Mouse (Mus musculus) embryonic facial prominence, embryonic 11.5 days (tissue): ENCODE data around the gene Mlycd. TPM values are rescaled to one million over a fixed set of nuclear protein-coding genes. Genes with fewer than 3 reads are reported as not detected.
A peak's percentile ranks its signal among the peaks of the same experiment; 100 is the strongest.

ENCODE experiments used
- ATAC-seq: fragments of 200-750 bp; cut with Nextera tagmentation; replicated peaks from 2 replicates; pipeline ENCODE4 v1.8.0; 2017; ENCODE audit warnings: low read depth; ENCODE audit not compliant: insufficient number of reproducible peaks, low FRiP score, low TSS enrichment
- DNase-seq: peaks from one replicate; pipeline ENCODE4 v3.0.0-alpha.2; 2015; ENCODE audit warnings: low spot score
- H3K27ac ChIP-seq: fragments of 300-500 bp; sonication (generic); replicated peaks from 2 replicates; pipeline ENCODE4 v1.5.1; 2014; ENCODE audit warnings: mild to moderate bottlenecking, low read depth, low read length, control low read depth
- H3K27me3 ChIP-seq: fragments of 300-500 bp; sonication (generic); 2 replicates; pipeline ENCODE4 v1.6.1; 2014; ENCODE audit warnings: mild to moderate bottlenecking, low read length, moderate library complexity, mixed read lengths; ENCODE audit not compliant: control insufficient read depth, insufficient read depth
- H3K36me3 ChIP-seq: fragments of 300-500 bp; sonication (generic); replicated peaks from 2 replicates; pipeline ENCODE4 v1.6.1; 2014; ENCODE audit warnings: low read depth, mild to moderate bottlenecking, low read length, moderate library complexity, mixed read lengths; ENCODE audit not compliant: control insufficient read depth, insufficient read depth
- H3K4me1 ChIP-seq: fragments of 300-500 bp; sonication (generic); 2 replicates; pipeline ENCODE4 v1.6.1; 2014; ENCODE audit warnings: low read length, mixed read lengths; ENCODE audit not compliant: control insufficient read depth, insufficient read depth
- H3K4me2 ChIP-seq: fragments of 300-500 bp; sonication (generic); 2 replicates; pipeline ENCODE4 v1.6.1; 2014; ENCODE audit warnings: low read depth, mild to moderate bottlenecking, control low read depth, low read length, moderate library complexity
- H3K4me3 ChIP-seq: fragments of 300-500 bp; sonication (generic); 2 replicates; pipeline ENCODE4 v1.5.1; 2014; ENCODE audit warnings: low read depth, low read length, control low read depth
- H3K9ac ChIP-seq: fragments of 300-500 bp; sonication (generic); replicated peaks from 2 replicates; pipeline ENCODE4 v1.6.1; 2014; ENCODE audit warnings: mild to moderate bottlenecking, control low read depth, low read length
- H3K9me3 ChIP-seq: fragments of 300-500 bp; sonication (generic); replicated peaks from 2 replicates; pipeline ENCODE4 v1.6.1; 2016; ENCODE audit warnings: mild to moderate bottlenecking, low read length, inconsistent platforms, mixed read lengths; ENCODE audit not compliant: control insufficient read depth
- WGBS: fragments of 180-500 bp; shearing (Covaris S2); extraction: QIAGEN DNeasy Blood & Tissue Kit; methylation state at CpG from one replicate; pipeline ENCODE4 v1.1.7; 2014; 5-methylcytosine and 5-hydroxymethylcytosine counted together
- polyA plus RNA-seq: library from polyadenylated mRNA; unstranded; fragments of >200 nt; fragmentation: Nextera tagmentation; extraction: Ambion mirVana; gene quantifications from 2 replicates; pipeline ENCODE4 v1.2.1, GENCODE M21; 2014

Mlycd gene
- polyA plus RNA-seq, 1 experiment from 2014 or later, result 10.4 TPM

- Histone ChIP-seq H3K9me3 (no peaks in the 10 kb centered on the region), H3K4me3 (peak overlapping the region; percentile 89), H3K27ac (no peak overlapping the region), H3K9ac (peak overlapping the region; percentile 43; the same call in 1 of the 2 replicates), H3K4me2 (peak overlapping the region; percentile 99), H3K36me3 (no peaks in the 10 kb centered on the region), H3K27me3 (no peaks in the 10 kb centered on the region), H3K4me1 (no peaks in the 10 kb centered on the region)
- ATAC-seq, result 0 out of 2 replicates have a peak, but pooled peaks have one; percentile 24
- no peak for DNase-seq
- WGBS, result 79% methylated on average over 9 of the region's 9 CpGs
Observed at GRCm38 (mm10) chr8:119394097-119394496, 581 bp upstream of the Mlycd start.

GRCm38 (mm10) chr8:119395072-119395950 is 633 bp downstream of the Mlycd start:
- ATAC-seq (peak; percentile 31), DNase-seq (peak; percentile 41)
- H3K27ac ChIP-seq, result peak overlapping the region; percentile 52; the same call in 1 of the 2 replicates
- H3K9me3 ChIP-seq, result no peaks in the 10 kb centered on the region
- H3K4me2 ChIP-seq, result peak overlapping the region; percentile 99
- H3K4me3 ChIP-seq, result peak overlapping the region; percentile 89
- no peaks in the 10 kb centered on the region for H3K27me3 ChIP-seq
- WGBS, result 10% methylated on average over 47 of the region's 83 CpGs
- peak overlapping the region; percentile 82 for H3K9ac ChIP-seq
- no peaks in the 10 kb centered on the region for H3K4me1 ChIP-seq
- no peaks in the 10 kb centered on the region for H3K36me3 ChIP-seq

GRCm38 (mm10) chr8:119398558-119398957 is 3.9 kb downstream of the Mlycd start:
- WGBS, result 85% methylated on average over 9 of the region's 9 CpGs
- no peak overlapping the region for H3K9ac ChIP-seq
- no peaks in the 10 kb centered on the region for H3K4me1 ChIP-seq
- H3K27me3 ChIP-seq, result no peaks in the 10 kb centered on the region
- H3K9me3 ChIP-seq, result no peaks in the 10 kb centered on the region
- H3K27ac ChIP-seq, result no peak overlapping the region
- ATAC-seq, result no peak
- H3K4me3 ChIP-seq, result no peak overlapping the region
- no peak overlapping the region for H3K4me2 ChIP-seq
- H3K36me3 ChIP-seq, result no peaks in the 10 kb centered on the region
- DNase-seq, result no peak

GRCm38 (mm10) chr8:119399255-119399654 is 4.6 kb downstream of the Mlycd start:
- Histone ChIP-seq H3K27ac (no peak overlapping the region), H3K4me1 (no peaks in the 10 kb centered on the region), H3K36me3 (no peaks in the 10 kb centered on the region), H3K9ac (no peak overlapping the region), H3K9me3 (no peaks in the 10 kb centered on the region), H3K4me2 (no peak overlapping the region), H3K27me3 (no peaks in the 10 kb centered on the region), H3K4me3 (no peak overlapping the region)
- no peak for DNase-seq
- 75% methylated on average over 6 of the region's 6 CpGs for WGBS
- ATAC-seq, result no peak

GRCm38 (mm10) chr8:119400122-119400671 is 5.5 kb downstream of the Mlycd start:
- DNase-seq, result no peak
- no peak overlapping the region for H3K4me2 ChIP-seq
- 80% methylated on average over 9 of the region's 9 CpGs for WGBS
- H3K4me1 ChIP-seq, result no peaks in the 10 kb centered on the region
- no peak overlapping the region for H3K9ac ChIP-seq
- H3K27ac ChIP-seq, result no peak overlapping the region
- H3K4me3 ChIP-seq, result no peak overlapping the region
- H3K27me3 ChIP-seq, result no peaks in the 10 kb centered on the region
- H3K9me3 ChIP-seq, result no peaks in the 10 kb centered on the region
- ATAC-seq, result no peak
- H3K36me3 ChIP-seq, result no peaks in the 10 kb centered on the region

- H3K36me3 ChIP-seq, result no peaks in the 10 kb centered on the region
- no peak for ATAC-seq
- H3K4me3 ChIP-seq, result no peak overlapping the region
- no peaks in the 10 kb centered on the region for H3K27me3 ChIP-seq
- H3K27ac ChIP-seq, result no peak overlapping the region
- H3K9ac ChIP-seq, result no peak overlapping the region
- H3K4me2 ChIP-seq, result no peak overlapping the region
- DNase-seq, result no peak
- WGBS, result 78% methylated on average over 3 of the region's 3 CpGs
- no peaks in the 10 kb centered on the region for H3K4me1 ChIP-seq
- no peaks in the 10 kb centered on the region for H3K9me3 ChIP-seq
Observed at GRCm38 (mm10) chr8:119400904-119401303, 6.2 kb downstream of the Mlycd start.

GRCm38 (mm10) chr8:119403912-119404311 is 9.2 kb downstream of the Mlycd start:
- no peak for ATAC-seq
- Histone ChIP-seq H3K36me3 (no peaks in the 10 kb centered on the region; the same call in 1 of the 2 replicates), H3K27ac (no peak overlapping the region), H3K9ac (no peak overlapping the region), H3K9me3 (no peaks in the 10 kb centered on the region), H3K27me3 (no peaks in the 10 kb centered on the region), H3K4me2 (no peak overlapping the region), H3K4me1 (no peaks in the 10 kb centered on the region), H3K4me3 (no peak overlapping the region)
- no peak for DNase-seq
- whole genome bisulfite sequencing, result 73% methylated on average over 10 of the region's 10 CpGs

GRCm38 (mm10) chr8:119404648-119405047 is 10.0 kb downstream of the Mlycd start:
- Histone ChIP-seq H3K4me2 (no peak overlapping the region), H3K9me3 (no peaks in the 10 kb centered on the region), H3K4me1 (no peaks in the 10 kb centered on the region), H3K36me3 (no peaks in the 10 kb centered on the region; the same call in 1 of the 2 replicates), H3K9ac (no peak overlapping the region), H3K27me3 (no peaks in the 10 kb centered on the region), H3K27ac (no peak overlapping the region), H3K4me3 (no peak overlapping the region)
- DNase-seq (no peak), ATAC-seq (no peak)
- WGBS, result 94% methylated on average over 5 of the region's 5 CpGs
